Mouse (Mus musculus) heart, postnatal 14 days (tissue): Measurements from ENCODE around the gene Tsks. TPM values are rescaled to one million over a fixed set of nuclear protein-coding genes. Genes with fewer than 3 reads are reported as not detected.

Experiments used
- DNase-seq, 2 experiments: peaks; one replicate each; pipeline ENCODE4 v3.0.0; 2021 to 2022
- intact Hi-C: fragments of 180-260 bp; cut with DNase I; formaldehyde crosslinking; loops from one replicate; pipeline ENCODE4 v1.15.1; 2025
- total RNA-seq, 2 experiments: library from RNA; stranded (reverse); gene quantifications; 2 replicates each; pipeline ENCODE4 v1.2.3; 2021

The Tsks gene
- total RNA-seq, 2 experiments from 2014 or later: not detected

DNA sequence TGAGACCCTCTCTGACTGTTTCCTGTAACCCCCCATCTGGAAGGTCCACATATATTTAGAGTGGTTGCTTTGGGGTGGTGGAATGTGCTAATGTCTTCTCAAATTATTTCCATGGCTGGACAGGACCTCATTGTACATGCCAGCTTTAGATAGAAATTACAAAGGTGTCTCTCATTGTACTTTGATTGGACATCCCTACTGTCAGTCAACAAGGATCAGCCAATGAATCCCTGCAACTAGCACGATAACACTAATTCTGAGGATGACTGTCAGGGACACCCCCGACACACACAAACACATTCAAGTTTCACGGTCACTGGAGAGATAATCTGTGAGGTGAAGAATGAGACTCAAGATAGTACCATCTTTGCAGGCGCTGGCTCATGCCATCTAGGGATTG is 4.3 kb upstream of the Tsks start:
- intact Hi-C loops: no loop called here
- no peak for DNase-seq

DNA sequence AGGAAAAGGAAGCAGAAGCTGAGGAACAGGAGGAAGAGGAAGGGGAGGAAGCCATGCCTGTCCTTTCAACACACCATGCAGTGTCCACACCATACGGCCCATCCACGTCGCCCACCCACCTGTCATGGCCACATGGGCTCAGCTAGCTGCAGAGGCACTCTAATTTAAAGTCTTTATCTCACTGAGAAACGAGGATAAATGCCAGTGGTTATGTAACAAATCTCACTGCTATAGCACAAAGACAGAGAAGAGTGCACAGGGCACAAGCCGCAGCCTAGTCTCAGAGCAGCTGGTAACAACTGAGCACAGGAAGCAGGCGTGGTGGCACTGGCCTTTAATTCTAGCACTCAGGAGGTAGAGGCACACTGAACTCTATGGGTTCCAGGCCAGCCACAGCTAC is 6.9 kb downstream of the Tsks start:
- intact Hi-C loops: loop anchor here (2.0 to 10.0 kb wide), 3 partner anchors 19 to 225 kb away; partner anchors contain the start of gene Fuz

DNA sequence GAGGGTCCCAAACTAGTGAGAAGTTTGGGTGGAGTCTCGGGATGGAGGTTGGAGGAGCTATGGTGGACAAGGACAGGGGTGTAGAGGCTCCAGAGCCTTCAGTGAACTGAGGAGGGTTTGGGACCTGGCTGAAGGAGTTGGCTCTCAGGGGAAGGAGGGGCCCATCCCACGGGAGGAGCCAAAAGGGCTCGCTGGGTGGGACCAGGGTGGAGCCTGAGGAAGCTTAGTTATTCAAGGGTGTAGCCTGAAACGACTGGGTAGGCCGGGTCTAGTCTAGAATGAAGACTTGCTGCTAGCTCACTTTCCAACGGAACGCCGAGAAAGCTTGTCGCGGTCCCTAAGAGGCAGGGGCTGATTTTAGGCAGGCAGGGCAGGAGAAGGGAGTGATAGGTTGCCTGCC is 9.0 kb downstream of the Tsks start:
- peak; percentile 70 to 71 for DNase-seq
- intact Hi-C loops: loop anchor here (2.0 to 10.0 kb wide), 3 partner anchors 21 to 227 kb away; partner anchors contain the start of gene Fuz

More for the DNA sequence above, 6.9 kb downstream of the Tsks start:
- no peak for DNase-seq

DNA sequence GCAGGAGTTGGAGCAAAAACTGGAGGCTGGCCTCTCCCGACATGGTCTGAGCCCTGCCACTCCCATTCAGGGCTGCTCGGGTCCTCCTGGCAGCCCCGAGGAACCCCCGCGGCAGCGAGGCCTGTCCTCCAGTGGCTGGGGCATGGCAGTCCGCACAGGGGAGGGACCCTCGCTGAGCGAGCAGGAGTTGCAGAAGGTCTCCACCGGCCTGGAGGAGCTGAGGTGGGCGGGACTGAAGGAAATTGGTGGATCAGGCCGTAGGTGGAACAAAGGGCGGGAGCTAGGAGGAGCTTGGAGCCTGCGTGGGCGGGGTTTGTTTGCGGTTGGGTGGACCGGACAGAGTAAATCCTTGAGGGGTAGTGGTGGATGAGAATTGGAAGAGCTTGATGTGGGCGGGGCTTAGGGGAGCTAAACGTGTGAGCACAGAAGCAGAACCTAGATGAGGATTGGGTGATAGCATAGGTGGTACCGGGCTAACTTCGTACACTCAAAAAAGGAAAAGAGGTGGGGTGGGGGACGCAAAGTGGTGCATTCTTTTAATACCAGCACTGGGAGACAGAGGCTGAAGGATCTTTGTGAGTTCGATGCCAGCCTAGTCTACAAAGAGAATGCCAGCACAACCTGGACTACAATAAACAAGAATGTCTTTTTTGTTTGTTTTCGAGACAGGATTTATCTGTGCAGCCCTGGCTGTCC is 9.8 kb downstream of the Tsks start:
- peak; percentile 88 to 90 for DNase-seq
- intact Hi-C loops: loop anchor here (5.0 to 10.0 kb wide), 2 partner anchors 55 to 228 kb away; partner anchors contain the start of gene Fuz

DNA sequence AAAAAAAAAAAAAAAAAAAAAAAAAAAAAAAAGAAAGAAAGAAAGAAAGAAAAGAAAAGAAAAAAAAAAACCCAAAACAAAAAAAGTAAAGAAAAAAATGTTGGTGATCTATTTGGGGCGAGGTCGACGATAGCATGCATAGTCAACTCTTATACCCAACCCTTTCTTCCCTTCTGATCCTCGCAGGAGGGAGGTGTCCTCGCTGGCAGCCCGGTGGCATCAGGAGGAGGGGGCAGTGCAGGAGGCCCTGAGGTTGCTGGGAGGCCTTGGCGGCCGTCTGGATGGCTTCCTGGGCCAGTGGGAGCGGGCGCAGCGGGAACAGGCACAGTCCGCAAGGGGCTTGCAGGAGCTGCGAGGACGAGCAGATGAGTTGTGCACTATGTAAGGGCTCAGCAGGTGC is 10.6 kb downstream of the Tsks start:
- intact Hi-C loops: loop anchor here (5.0 to 10.0 kb wide), 2 partner anchors 56 to 229 kb away; partner anchors contain the start of gene Fuz
- DNase-seq: no peak

DNA sequence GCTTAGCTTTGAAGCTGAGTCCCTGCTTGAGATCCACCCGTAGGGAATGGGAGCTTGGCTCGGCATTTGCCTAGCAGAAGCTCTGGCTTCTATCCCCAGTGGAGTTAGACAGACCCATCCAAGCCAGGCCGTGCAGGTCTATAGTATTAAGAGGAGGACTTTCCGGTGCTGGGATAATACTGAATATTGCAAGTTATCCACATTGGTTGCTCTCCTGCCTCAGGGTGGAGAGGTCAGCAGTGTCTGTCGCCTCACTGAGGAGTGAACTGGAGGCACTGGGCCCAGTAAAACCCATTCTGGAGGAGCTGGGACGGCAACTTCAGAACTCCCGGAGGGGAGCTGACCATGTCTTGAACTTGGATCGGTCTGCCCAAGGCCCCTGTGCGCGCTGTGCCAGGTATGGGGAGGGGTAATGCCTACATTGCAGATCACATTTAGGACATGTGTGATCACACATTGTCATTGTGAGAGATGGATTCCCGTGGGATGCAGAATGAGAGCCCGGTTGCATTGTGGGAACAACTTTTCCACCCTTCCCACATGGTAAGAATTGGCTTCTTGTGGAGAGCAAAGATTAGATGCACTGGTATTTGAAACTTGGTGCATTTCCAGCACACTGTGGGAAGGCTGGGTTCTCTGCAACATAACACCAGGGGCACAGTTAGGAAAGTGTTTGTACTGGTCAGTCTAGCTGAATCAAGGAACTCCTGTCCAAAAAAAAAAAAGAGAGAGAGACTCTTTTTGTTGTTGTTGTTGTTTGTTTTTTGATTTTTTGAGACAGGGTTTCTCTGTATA is 11.3 kb downstream of the Tsks start:
- DNase-seq: peak in 1 of 2 experiments; percentile 1
- intact Hi-C loops: loop anchor here (5.0 to 10.0 kb wide), 2 partner anchors 57 to 229 kb away; partner anchors contain the start of gene Fuz

DNA sequence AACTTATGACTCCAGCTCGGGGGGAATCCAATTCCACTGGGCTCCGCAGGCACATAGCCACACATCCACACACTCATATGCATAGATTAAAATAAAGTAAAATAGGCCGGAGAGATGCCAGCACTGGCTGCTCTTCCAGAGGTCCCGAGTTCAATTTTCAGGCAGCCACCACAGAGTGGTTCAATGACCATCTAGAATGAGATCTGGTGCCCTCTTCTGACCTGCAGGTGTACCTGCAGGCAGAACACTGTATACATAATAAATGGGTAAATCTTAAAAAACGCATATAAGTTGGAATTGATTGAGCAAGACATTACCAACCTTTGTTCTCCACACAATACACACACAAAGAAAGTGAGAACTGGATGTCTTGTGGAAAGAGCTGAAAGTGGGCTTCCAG is 12.6 kb downstream of the Tsks start:
- intact Hi-C loops: loop anchor here (5.0 to 10.0 kb wide), 2 partner anchors 33 to 231 kb away; no protein-coding TSS in a partner anchor
- DNase-seq: no peak

DNA sequence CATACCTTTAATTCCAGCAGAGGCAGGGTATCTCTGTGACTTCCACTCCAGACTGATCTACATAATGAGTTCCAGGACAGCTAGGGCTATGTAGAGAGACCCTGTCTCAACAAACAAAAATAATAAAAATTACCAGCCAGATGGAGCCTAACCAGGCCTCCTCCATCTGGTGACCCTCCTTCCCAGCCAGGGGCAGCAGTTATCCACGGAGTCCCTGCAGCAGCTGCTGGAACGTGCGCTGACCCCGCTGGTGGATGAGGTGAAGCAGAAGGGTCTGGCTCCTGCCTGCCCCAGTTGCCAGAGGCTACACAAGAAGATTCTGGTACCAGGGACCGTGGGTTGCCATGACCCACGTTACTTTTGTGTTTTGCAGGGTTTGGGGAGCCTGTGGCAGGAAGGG is 13.3 kb downstream of the Tsks start:
- no peak for DNase-seq
- intact Hi-C loops: loop anchor here (5.0 to 10.0 kb wide), 2 partner anchors 34 to 231 kb away; no protein-coding TSS in a partner anchor

DNA sequence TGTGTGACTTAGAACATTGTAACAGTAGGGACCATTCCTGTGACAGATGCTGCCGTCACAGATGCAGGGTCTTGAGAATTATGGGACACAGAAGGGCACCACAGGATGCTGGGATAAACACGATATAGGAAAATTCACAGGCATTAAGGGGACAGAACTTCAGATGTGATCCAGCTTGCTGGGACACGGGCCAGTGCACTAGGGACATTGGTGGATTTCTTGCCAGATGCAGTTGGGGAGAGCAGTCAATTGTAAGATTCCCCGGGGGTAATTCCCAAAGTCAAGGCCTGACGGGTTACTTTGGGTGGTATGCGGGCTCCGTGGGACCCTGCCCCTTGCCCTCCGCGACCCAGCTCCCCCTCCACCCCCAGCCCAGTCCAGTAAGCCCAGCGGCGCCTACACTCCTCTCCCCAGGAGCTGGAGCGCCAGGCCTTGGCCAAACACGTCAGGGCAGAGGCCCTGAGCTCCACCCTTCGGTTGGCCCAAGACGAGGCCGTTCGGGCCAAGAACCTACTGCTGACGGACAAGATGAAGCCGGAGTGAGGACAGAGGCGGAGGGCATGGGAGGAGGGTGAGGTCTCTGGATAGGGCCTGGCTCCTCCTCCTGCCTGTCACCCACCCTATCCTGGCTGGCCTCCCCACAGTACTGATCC is 14.3 kb downstream of the Tsks start:
- intact Hi-C loops: loop anchor here (5.0 to 10.0 kb wide), 2 partner anchors 35 to 233 kb away; no protein-coding TSS in a partner anchor
- peak; percentile 65 to 71 for DNase-seq

DNA sequence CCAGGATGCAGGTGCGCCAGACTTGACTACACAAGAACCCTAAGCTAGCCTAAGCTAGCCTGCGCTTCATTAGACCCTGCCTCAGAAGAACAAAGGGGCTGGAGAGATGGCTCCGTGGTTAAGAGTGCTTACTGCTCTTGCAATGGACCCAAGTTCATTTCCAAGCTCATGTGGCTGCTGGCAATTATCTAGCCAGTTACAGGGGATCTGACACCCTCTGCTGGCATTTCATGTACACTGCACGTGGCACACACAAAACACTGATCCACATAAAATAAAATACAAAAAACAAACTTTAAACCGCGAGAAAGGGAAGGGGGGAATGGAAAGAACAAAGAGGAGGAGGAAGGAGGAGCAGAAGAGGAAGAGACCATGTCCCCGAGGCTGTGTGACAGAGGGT is 15.2 kb downstream of the Tsks start:
- peak; percentile 39 to 63 for DNase-seq
- intact Hi-C loops: loop anchor here (5.0 to 10.0 kb wide), 2 partner anchors 36 to 233 kb away; no protein-coding TSS in a partner anchor

DNA sequence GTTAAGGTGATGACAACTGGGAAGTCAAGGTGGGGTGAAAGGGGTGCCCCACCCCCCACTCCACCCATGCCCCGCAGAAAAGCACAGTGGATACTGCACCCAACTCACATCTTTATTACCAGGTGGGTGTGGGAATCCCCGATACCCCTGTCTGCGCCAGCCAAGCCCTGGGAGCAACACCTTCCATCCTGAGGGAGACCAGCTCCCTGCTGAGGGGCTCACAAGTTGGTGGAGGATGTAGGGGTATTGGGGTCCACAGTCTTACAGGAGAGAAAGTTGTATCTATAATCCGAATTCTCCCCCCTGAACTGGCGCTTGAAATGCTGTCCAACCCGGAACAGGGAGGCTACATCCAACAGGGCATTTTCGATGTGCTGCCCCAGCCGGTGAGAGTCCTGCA is 16.3 kb downstream of the Tsks start:
- intact Hi-C loops: loop anchor here (5.0 to 10.0 kb wide), 2 partner anchors 37 to 234 kb away; no protein-coding TSS in a partner anchor
- DNase-seq: no peak

DNA sequence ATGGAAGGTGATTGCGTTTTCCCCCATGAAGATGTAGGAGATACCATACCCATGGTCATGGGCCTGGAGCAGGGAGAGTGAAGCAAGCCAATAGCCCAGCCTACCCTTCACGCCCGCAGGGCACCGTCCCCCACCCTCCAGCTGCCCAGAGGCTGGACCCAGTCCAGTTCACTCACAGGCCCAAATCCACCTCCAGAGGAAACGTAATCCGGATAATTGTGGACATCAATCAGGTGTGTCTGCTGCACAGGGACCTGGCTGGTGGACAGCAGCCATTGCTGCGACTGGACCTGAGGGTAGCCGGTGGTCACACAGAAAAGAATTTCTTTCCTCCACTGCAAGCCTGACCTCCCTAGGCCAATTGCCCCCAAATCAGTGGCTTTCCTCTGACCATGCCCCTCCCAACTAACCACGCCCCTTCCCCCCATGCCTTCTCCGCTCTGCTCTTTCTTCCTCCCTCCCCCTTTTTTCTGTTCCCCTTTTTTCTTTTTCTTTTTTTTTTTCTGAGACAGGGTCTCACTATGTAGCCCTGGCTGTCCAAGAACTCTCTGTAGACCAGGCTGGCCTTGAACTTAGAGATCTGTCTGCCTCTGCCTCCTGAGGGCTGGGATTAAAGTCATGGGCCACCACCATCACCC is 17.0 kb downstream of the Tsks start:
- DNase-seq: no peak
- intact Hi-C loops: loop anchor here (5.0 to 10.0 kb wide), 2 partner anchors 38 to 235 kb away; no protein-coding TSS in a partner anchor

DNA sequence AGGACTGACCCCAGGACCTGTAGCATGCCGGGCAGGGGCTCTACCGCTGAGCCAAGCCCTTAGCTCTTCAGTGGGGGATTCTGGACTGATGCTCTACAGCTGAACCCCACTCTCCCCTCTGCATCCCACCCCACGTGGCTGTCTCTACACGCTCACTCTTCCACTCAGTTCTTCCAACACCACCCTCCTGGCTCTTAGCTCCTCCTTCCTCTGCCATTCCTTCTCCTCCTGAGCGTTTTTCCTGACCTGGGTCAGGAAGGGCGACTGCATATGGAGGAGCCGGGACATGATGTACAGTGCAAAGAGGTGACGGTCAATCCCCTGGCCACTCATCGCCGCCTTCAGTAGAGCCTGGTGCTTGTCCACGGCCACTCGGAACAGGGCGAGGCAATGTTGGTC is 17.5 kb downstream of the Tsks start:
- intact Hi-C loops: no loop called here
- DNase-seq: no peak

DNA sequence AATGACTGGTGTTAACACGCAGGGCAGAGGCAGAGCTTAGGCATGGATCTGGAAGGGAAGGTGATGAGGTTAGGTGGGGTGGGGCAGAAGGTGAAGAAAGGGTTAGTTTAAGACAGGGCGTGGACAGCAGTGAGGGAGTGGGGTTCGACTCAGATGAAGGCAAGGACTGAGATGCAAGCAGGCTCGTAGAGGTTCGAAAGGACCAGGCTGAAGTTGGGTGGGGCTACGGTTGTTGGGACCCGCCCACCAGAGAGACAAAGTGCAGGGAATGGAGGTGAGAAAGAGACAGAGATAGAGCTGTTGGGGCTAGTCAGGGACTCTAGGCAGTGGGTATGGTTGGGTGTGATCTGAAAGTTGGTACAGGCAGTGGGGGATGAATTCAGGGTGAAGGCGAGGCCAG is 19.3 kb downstream of the Tsks start:
- intact Hi-C loops: no loop called here
- DNase-seq: no peak

DNA sequence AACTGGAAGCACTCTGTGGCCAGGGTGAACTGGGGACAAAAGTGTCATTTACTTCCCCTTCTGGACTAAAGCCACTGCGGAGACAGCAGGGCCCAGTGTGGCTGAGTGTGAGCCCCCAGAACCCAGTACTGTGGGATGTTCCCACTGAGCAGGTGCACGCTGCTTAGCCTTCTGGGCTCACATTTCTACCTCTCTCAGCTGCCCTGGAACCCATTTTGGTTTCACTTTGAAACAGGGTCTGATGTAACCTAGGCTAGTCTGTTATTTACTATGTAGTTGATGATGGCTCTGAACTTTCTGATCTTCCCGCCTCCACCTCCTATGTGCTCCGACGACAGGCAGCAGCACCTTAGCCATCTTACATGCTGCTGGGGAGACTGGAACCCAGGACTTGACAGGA is 19.8 kb downstream of the Tsks start:
- intact Hi-C loops: no loop called here
- DNase-seq: no peak

DNA sequence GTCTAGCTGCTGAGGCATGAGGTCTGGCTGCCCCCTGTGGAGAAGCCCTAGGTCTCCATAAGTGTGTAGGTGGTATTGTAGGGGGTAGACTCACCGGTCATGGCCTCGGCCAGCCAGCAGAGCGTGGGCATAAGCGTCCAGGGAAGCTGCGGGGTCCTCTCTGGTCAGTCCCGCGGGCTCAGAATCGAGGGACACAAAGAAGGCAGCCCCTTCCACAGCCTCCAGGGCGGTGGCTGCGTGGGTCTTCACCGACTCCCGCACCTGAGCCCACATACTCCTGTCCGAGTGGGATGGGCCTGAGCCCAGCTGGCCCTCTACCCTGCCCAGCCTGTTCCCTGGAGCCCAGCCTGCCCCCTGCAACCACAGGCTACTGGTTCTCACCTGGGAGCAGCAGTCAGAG is 22.0 kb downstream of the Tsks start:
- no peak for DNase-seq
- intact Hi-C loops: loop anchor here (5.0 kb wide), 1 partner anchor 38 kb away; the partner anchor contains the start of gene Ap2a1

DNA sequence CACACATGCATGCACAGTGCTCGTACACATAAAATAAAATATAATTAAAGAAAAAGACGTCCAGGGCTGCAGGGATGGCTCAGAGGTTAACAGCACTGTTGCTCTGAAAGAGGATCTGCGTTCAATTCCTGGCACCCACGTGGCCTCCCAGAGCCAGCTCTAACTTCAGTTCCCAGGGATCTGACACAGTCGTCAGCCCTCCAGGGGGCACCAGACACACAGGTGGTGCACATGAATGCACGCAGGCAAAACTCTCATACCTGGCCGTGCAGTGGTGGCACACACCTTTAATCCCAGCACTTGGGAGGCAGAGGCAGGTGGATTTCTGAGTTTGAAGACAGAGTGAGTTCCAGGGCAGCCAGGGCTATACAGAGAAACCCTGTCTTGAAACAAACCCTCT is 23.0 kb downstream of the Tsks start:
- DNase-seq: no peak
- intact Hi-C loops: loop anchor here (5.0 kb wide), 1 partner anchor 39 kb away; the partner anchor contains the start of gene Ap2a1

DNA sequence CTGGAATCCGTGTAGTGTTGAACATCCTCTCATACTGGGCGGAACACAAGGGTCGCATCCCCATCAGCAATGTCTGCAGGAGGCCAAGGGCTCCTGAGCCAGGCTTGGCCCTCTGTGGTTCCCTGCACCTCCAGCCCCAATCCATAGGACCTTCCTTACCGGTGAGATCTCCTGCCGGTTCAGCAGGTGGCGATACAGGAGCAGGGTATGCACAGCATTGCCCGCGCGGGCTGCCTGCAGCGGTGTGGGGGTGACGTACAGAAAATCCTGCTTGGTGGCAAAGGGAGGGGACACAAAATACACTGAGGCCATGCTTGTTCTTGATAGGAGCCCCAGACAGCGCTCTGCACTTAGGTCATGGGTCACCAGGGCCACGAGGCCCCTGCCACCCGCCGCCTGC is 23.6 kb downstream of the Tsks start:
- intact Hi-C loops: loop anchor here (5.0 kb wide), 1 partner anchor 39 kb away; the partner anchor contains the start of gene Ap2a1
- no peak for DNase-seq

DNA sequence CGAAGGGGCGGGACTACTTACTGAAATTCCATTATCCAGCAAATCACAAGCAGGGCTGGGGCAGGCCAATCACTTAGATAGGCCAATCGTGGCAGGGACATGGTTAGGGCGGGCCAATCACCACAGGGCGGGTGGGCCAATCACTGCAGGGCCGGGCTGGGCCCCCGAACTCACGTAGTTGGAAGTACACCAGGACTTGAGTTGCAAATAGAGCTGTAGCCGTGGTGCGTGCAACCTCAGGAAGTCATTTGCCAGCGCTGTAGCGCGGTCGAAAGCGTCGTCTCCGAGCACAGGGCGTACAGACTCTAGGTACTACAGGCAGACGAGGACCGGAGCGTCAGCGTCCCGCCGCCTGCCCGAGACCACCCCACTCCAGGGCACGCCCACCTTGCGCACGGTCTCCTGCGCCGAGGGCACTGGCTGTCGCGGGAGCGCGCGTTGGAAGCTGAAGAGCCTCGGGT is 27.3 kb downstream of the Tsks start:
- intact Hi-C loops: no loop called here
- DNase-seq: peak; percentile 77 to 82

DNA sequence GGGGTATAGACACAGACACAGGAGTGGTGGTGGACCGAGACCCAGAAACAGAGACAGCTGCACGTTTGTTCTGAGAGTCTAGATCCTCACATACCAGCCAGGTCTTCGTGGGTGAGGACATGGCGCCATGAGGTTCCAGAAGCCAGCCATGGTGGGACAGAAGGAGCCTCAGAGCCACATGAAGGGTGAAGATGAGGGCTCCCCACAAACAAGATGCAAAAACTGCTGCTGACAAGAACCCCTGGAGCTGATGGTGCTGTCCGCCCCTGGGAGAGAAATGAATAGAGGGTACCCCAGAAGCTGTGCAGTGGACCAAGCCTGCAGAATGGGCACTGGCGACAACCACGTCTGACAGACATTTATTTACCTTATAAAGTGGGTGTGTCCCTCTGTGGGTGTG is 28.1 kb downstream of the Tsks start:
- intact Hi-C loops: no loop called here
- no peak for DNase-seq
